In the genomic region with DNA sequence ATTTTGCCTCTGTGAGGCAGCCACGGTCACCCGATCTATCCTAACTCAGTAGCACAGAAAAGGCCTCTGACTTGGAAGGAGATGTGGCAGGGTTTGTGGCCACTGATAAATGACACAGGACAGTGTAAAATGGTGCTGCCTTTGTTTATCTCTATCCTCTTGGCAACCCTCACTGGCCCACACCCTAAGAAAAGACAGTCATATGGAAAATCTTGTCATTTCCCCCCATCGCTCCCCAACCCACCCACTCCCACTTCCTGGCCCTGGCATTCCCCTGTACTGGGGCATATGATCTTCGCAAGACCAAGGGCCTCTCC, we compare ENCODE assay signal across 16 mouse cellular contexts. TPM values are rescaled to one million over a fixed set of nuclear protein-coding genes. Genes with fewer than 3 reads are reported as not detected.
A peak's percentile ranks its signal among the peaks of the same experiment; 100 is the strongest.
DNase-seq lines count a peak whose midpoint lies in the region; ATAC-seq and TF ChIP-seq lines count a peak whose summit lies in the region.
"Had no signal": no experiment of that assay in that cellular context is flagged by ENCODE, and none has a peak within 500 bp of the region (broad histone marks: within the 10 kb centered on the region; RNA-seq: fewer than 3 reads in every experiment).

No protein-coding gene starts in this region.

- WGBS in heart, embryonic 15.5 days: 52% methylated on average over 4 of the region's 4 CpGs
- WGBS in embryonic facial prominence, embryonic 10.5 days: 77% methylated on average over 4 of the region's 4 CpGs
- WGBS in intestine, embryonic 16.5 days: 63% methylated on average over 4 of the region's 4 CpGs
- 43% methylated on average over 4 of the region's 4 CpGs for WGBS in liver, postnatal 0 days (ENCODE audit: insufficient replicate concordance)
- WGBS in forebrain, embryonic 10.5 days: 82% methylated on average over 4 of the region's 4 CpGs

- 0 out of 2 replicates have a peak, but pooled peaks have one; percentile 20 for ATAC-seq in heart, embryonic 15.5 days (replicated peaks; ENCODE audit: insufficient number of reproducible peaks, insufficient read depth, low FRiP score, low read depth)
- 0 out of 2 replicates have a peak, but pooled peaks have one; percentile 9 for ATAC-seq in intestine, embryonic 16.5 days
- ATAC-seq in liver, postnatal 0 days: no peak
- ATAC-seq: Patski had no signal

- H3K27me3 ChIP-seq in heart, embryonic 15.5 days: 0 out of 2 replicates have a peak, but pooled peaks cover 1% of the 10 kb centered on the region
- H3K27me3 ChIP-seq in embryonic facial prominence, embryonic 10.5 days (replicated peaks; ENCODE audit: low read depth, poor library complexity, severe bottlenecking): peaks cover 48% of the 10 kb centered on the region
- no peaks in the 10 kb centered on the region for H3K27me3 ChIP-seq in intestine, embryonic 16.5 days (replicated peaks; ENCODE audit: control insufficient read depth, insufficient read depth, low read length)
- H3K27me3 ChIP-seq in liver, postnatal 0 days (ENCODE audit: insufficient read depth, low read length): no peaks in the 10 kb centered on the region
- H3K27me3 ChIP-seq in forebrain, embryonic 10.5 days (ENCODE audit: poor library complexity, severe bottlenecking): peaks cover 79% of the 10 kb centered on the region
- H3K27me3 ChIP-seq: Patski had no signal

- H3K4me1 ChIP-seq in heart, embryonic 15.5 days (replicated peaks): peaks cover 57% of the 10 kb centered on the region
- H3K4me1 ChIP-seq in embryonic facial prominence, embryonic 10.5 days: peaks cover 38% of the 10 kb centered on the region
- H3K4me1 ChIP-seq in intestine, embryonic 16.5 days (ENCODE audit: control insufficient read depth, insufficient read depth, low read length): peaks cover 15% of the 10 kb centered on the region
- peaks cover 19% of the 10 kb centered on the region for H3K4me1 ChIP-seq in liver, postnatal 0 days (ENCODE audit: insufficient read depth)
- H3K4me1 ChIP-seq in forebrain, embryonic 10.5 days: peaks cover 43% of the 10 kb centered on the region

- no peak overlapping the region for H3K4me3 ChIP-seq in heart, embryonic 15.5 days
- H3K4me3 ChIP-seq in embryonic facial prominence, embryonic 10.5 days: no peak overlapping the region
- no peak overlapping the region for H3K4me3 ChIP-seq in intestine, embryonic 16.5 days (ENCODE audit: low read length)
- H3K4me3 ChIP-seq in liver, postnatal 0 days (ENCODE audit: low read depth, low read length): no peak overlapping the region
- H3K4me3 ChIP-seq in forebrain, embryonic 10.5 days: no peak overlapping the region
- H3K4me3 ChIP-seq: kidney, embryonic 15.5 days; limb, embryonic 13.5 days had no signal

- DNase-seq in heart, adult 8-10 months (ENCODE audit: low spot score): no peak
- DNase-seq in embryonic facial prominence, embryonic 10.5 days (ENCODE audit: low spot score): no peak
- DNase-seq in liver, postnatal 0 days: no peak
- no peak for DNase-seq in forebrain, embryonic 10.5 days (ENCODE audit: extremely low spot score, low spot score)
- no peak for DNase-seq in left cerebral cortex, postnatal 36 days (ENCODE audit: low spot score in 2 of 2)
- DNase-seq: adrenal gland, adult 8-10 months; midbrain, embryonic 14.5 days had no signal

- TF ChIP-seq CTCF in liver, postnatal 0 days (IDR thresholded peaks at IDR 0.05; ENCODE audit: low read depth): no peak

- no peak for TF ChIP-seq EP300 in liver, postnatal 0 days (IDR thresholded peaks at IDR 0.05; ENCODE audit: low read depth)

- H3K36me3 ChIP-seq in heart, embryonic 15.5 days: 0 out of 2 replicates have a peak, but pooled peaks cover 13% of the 10 kb centered on the region
- H3K36me3 ChIP-seq in embryonic facial prominence, embryonic 10.5 days (replicated peaks): peaks cover 14% of the 10 kb centered on the region
- H3K36me3 ChIP-seq in intestine, embryonic 16.5 days (ENCODE audit: control insufficient read depth, insufficient read depth, low read length): 0 out of 2 replicates have a peak, but pooled peaks cover 4% of the 10 kb centered on the region
- H3K36me3 ChIP-seq in liver, postnatal 0 days (replicated peaks; ENCODE audit: insufficient read depth, low read length): peaks cover 12% of the 10 kb centered on the region
- H3K36me3 ChIP-seq in forebrain, embryonic 10.5 days (replicated peaks): peaks cover 14% of the 10 kb centered on the region
- H3K36me3 ChIP-seq: limb, embryonic 13.5 days had no signal

- no peak overlapping the region for H3K4me2 ChIP-seq in heart, embryonic 15.5 days
- no peak overlapping the region for H3K4me2 ChIP-seq in intestine, embryonic 16.5 days (ENCODE audit: low read depth, low read length)
- 0 out of 2 replicates have a peak overlapping the region, but pooled peaks have one; percentile 9 for H3K4me2 ChIP-seq in liver, postnatal 0 days (ENCODE audit: low read depth, low read length)
- H3K4me2 ChIP-seq: kidney, embryonic 15.5 days; limb, embryonic 13.5 days had no signal

- intact Hi-C loops in left cerebral cortex, postnatal 36 days (cut with DNase I): no loop called here

- peak overlapping the region; percentile 93 for H3K27ac ChIP-seq in heart, embryonic 15.5 days
- H3K27ac ChIP-seq in embryonic facial prominence, embryonic 10.5 days (replicated peaks): 0 out of 2 replicates have a peak overlapping the region, but pooled peaks have one; percentile 26
- no peak overlapping the region for H3K27ac ChIP-seq in intestine, embryonic 16.5 days (ENCODE audit: low read length)
- H3K27ac ChIP-seq in liver, postnatal 0 days (ENCODE audit: low read depth): peak overlapping the region; percentile 75; the same call in 1 of the 2 replicates
- H3K27ac ChIP-seq in forebrain, embryonic 10.5 days: no peak overlapping the region

- no peaks in the 10 kb centered on the region for H3K9me3 ChIP-seq in heart, embryonic 15.5 days (replicated peaks)
- no peaks in the 10 kb centered on the region for H3K9me3 ChIP-seq in embryonic facial prominence, embryonic 10.5 days
- no peaks in the 10 kb centered on the region for H3K9me3 ChIP-seq in intestine, embryonic 16.5 days (ENCODE audit: control insufficient read depth, low read length)
- no peaks in the 10 kb centered on the region for H3K9me3 ChIP-seq in liver, postnatal 0 days (ENCODE audit: low read length)
- no peaks in the 10 kb centered on the region for H3K9me3 ChIP-seq in forebrain, embryonic 10.5 days
- H3K9me3 ChIP-seq: kidney, embryonic 15.5 days; limb, embryonic 13.5 days had no signal

- H3K9ac ChIP-seq in heart, embryonic 15.5 days: 0 out of 2 replicates have a peak overlapping the region, but pooled peaks have one; percentile 32
- no peak overlapping the region for H3K9ac ChIP-seq in intestine, embryonic 16.5 days (ENCODE audit: low read depth, low read length)
- no peak overlapping the region for H3K9ac ChIP-seq in liver, postnatal 0 days (replicated peaks)
- H3K9ac ChIP-seq: kidney, embryonic 15.5 days had no signal

RNA-seq across cellular contexts. Expression of gene Inafm2, which starts 7.2 kb away (rescaled TPM):
- polyA plus RNA-seq in heart, embryonic 15.5 days (2015; fragmentation: Nextera tagmentation; extraction: Ambion mirVana): 42.1 and 44.7 TPM in 2 replicates
- total RNA-seq in heart, adult 8-10 months (2022): 10 to 100 TPM; 33.0 to 45.2 (median 33.9) TPM
- polyA plus RNA-seq in embryonic facial prominence, embryonic 10.5 days (2016; fragmentation: Nextera tagmentation; extraction: Ambion mirVana): 15.8 and 16.8 TPM in 2 replicates
- 21.9 and 24.1 TPM in 2 replicates for polyA plus RNA-seq in intestine, embryonic 16.5 days (2015; fragmentation: Nextera tagmentation; extraction: Ambion mirVana)
- 14.0 and 14.7 TPM in 2 replicates for polyA plus RNA-seq in liver, postnatal 0 days (2015; fragmentation: Nextera tagmentation; extraction: Ambion mirVana)
- polyA plus RNA-seq in forebrain, embryonic 10.5 days (2016; fragmentation: Nextera tagmentation; extraction: Ambion mirVana): 19.8 and 21.7 TPM in 2 replicates
- 10 to 100 TPM; 41.5 to 43.0 TPM for total RNA-seq in left cerebral cortex, postnatal 36 days (2021)

RNA-seq across cellular contexts. Expression of gene Ccdc9b, which starts 9.7 kb away (rescaled TPM):
- 2.4 and 3.0 TPM in 2 replicates for polyA plus RNA-seq in heart, embryonic 15.5 days (2015; fragmentation: Nextera tagmentation; extraction: Ambion mirVana)
- total RNA-seq in heart, adult 8-10 months (2022): 10 to 100 TPM; 24.6 to 38.6 (median 29.6) TPM
- 0.29 and 0.41 TPM in 2 replicates for polyA plus RNA-seq in embryonic facial prominence, embryonic 10.5 days (2016; fragmentation: Nextera tagmentation; extraction: Ambion mirVana)
- polyA plus RNA-seq in intestine, embryonic 16.5 days (2015; fragmentation: Nextera tagmentation; extraction: Ambion mirVana): 0.93 and 1.2 TPM in 2 replicates
- 0.36 and 0.52 TPM in 2 replicates for polyA plus RNA-seq in liver, postnatal 0 days (2015; fragmentation: Nextera tagmentation; extraction: Ambion mirVana)
- 0.53 and 0.64 TPM in 2 replicates for polyA plus RNA-seq in forebrain, embryonic 10.5 days (2016; fragmentation: Nextera tagmentation; extraction: Ambion mirVana)
- 1 to 10 TPM; 4.8 to 5.5 TPM for total RNA-seq in left cerebral cortex, postnatal 36 days (2021)

RNA-seq across cellular contexts. Expression of gene Phgr1, which starts 19.8 kb away (rescaled TPM):
- polyA plus RNA-seq in heart, embryonic 15.5 days (2015; fragmentation: Nextera tagmentation; extraction: Ambion mirVana): not detected in 2 replicates
- not detected for total RNA-seq in heart, adult 8-10 months (2022)
- not detected in 2 replicates for polyA plus RNA-seq in embryonic facial prominence, embryonic 10.5 days (2016; fragmentation: Nextera tagmentation; extraction: Ambion mirVana)
- 66.6 and 66.9 TPM in 2 replicates for polyA plus RNA-seq in intestine, embryonic 16.5 days (2015; fragmentation: Nextera tagmentation; extraction: Ambion mirVana)
- not detected in 2 replicates for polyA plus RNA-seq in liver, postnatal 0 days (2015; fragmentation: Nextera tagmentation; extraction: Ambion mirVana)
- polyA plus RNA-seq in forebrain, embryonic 10.5 days (2016; fragmentation: Nextera tagmentation; extraction: Ambion mirVana): not detected in 2 replicates
- total RNA-seq in left cerebral cortex, postnatal 36 days (2021): not detected
- total RNA-seq: adrenal gland, adult 8-10 months; gastrocnemius, adult 18-20 months; layer of hippocampus, postnatal 14 days had no signal
- polyA plus RNA-seq: hindbrain, embryonic 11.5 days; kidney, embryonic 15.5 days; limb, embryonic 13.5 days; midbrain, embryonic 14.5 days; neural tube, embryonic 14.5 days; Patski had no signal

RNA-seq across cellular contexts. Expression of gene Plcb2, which starts 24.5 kb away (rescaled TPM):
- polyA plus RNA-seq in heart, embryonic 15.5 days (2015; fragmentation: Nextera tagmentation; extraction: Ambion mirVana): 3.2 and 3.8 TPM in 2 replicates
- 1 to 10 TPM; 2.2 to 3.3 (median 2.5) TPM for total RNA-seq in heart, adult 8-10 months (2022)
- 0.41 and 0.44 TPM in 2 replicates for polyA plus RNA-seq in embryonic facial prominence, embryonic 10.5 days (2016; fragmentation: Nextera tagmentation; extraction: Ambion mirVana)
- 0.99 and 1.3 TPM in 2 replicates for polyA plus RNA-seq in intestine, embryonic 16.5 days (2015; fragmentation: Nextera tagmentation; extraction: Ambion mirVana)
- polyA plus RNA-seq in liver, postnatal 0 days (2015; fragmentation: Nextera tagmentation; extraction: Ambion mirVana): 1.7 and 1.9 TPM in 2 replicates
- polyA plus RNA-seq in forebrain, embryonic 10.5 days (2016; fragmentation: Nextera tagmentation; extraction: Ambion mirVana): 0.38 and 0.46 TPM in 2 replicates
- 1 to 10 TPM; 2.4 to 3.4 TPM for total RNA-seq in left cerebral cortex, postnatal 36 days (2021)

RNA-seq across cellular contexts. Expression of gene Disp2, which starts 26.8 kb away (rescaled TPM):
- polyA plus RNA-seq in heart, embryonic 15.5 days (2015; fragmentation: Nextera tagmentation; extraction: Ambion mirVana): 0.20 and 0.96 TPM in 2 replicates
- total RNA-seq in heart, adult 8-10 months (2022): under 1 TPM in 3 of 4 experiments, not detected in 1; 0.09 to 0.14 (median 0.09) TPM
- 1.2 and 1.4 TPM in 2 replicates for polyA plus RNA-seq in embryonic facial prominence, embryonic 10.5 days (2016; fragmentation: Nextera tagmentation; extraction: Ambion mirVana)
- polyA plus RNA-seq in intestine, embryonic 16.5 days (2015; fragmentation: Nextera tagmentation; extraction: Ambion mirVana): 2.2 and 2.3 TPM in 2 replicates
- 0.06 and 0.14 TPM in 2 replicates for polyA plus RNA-seq in liver, postnatal 0 days (2015; fragmentation: Nextera tagmentation; extraction: Ambion mirVana)
- polyA plus RNA-seq in forebrain, embryonic 10.5 days (2016; fragmentation: Nextera tagmentation; extraction: Ambion mirVana): 1.0 and 1.2 TPM in 2 replicates
- 100 to 1,000 TPM; 187 to 192 TPM for total RNA-seq in left cerebral cortex, postnatal 36 days (2021)

Comparison
In these comparisons a context has a peak if more than half of its experiments do, and no peak if none do; other contexts are left out.
1. H3K27ac ChIP-seq: peak in heart, embryonic 15.5 days (single experiment), embryonic facial prominence, embryonic 10.5 days (single experiment) and liver, postnatal 0 days (single experiment); none in intestine, embryonic 16.5 days (single experiment) and forebrain, embryonic 10.5 days (single experiment).
2. RNA of gene Phgr1, which starts 19.8 kb away (polyA plus RNA-seq): 66.6 to 66.9 TPM in intestine, embryonic 16.5 days; not detected in heart, embryonic 15.5 days, not detected in embryonic facial prominence, embryonic 10.5 days, not detected in liver, postnatal 0 days and not detected in forebrain, embryonic 10.5 days; every median in the first group is over 10 times any median in the second.